Mouse (Mus musculus) brown adipose tissue, adult 24 weeks (tissue): ENCODE data around the gene Pon2. TPM values are rescaled to one million over a fixed set of nuclear protein-coding genes. Genes with fewer than 3 reads are reported as not detected.
A peak's percentile ranks its signal among the peaks of the same experiment; 100 is the strongest.

Source experiments
- H3K27ac ChIP-seq: fragments of 200-500 bp; replicated peaks from 2 replicates; pipeline ENCODE4 v1.5.1; 2012; ENCODE audit warnings: low read depth, mild to moderate bottlenecking, low read length
- H3K4me1 ChIP-seq: fragments of 200-500 bp; 2 replicates; pipeline ENCODE4 v1.6.1; 2012; ENCODE audit warnings: low read length, mixed read lengths; ENCODE audit not compliant: control insufficient read depth, insufficient read depth, insufficient read length
- H3K4me3 ChIP-seq: fragments of 200-500 bp; 2 replicates; pipeline ENCODE4 v1.5.1; 2012; ENCODE audit warnings: low read depth, mild to moderate bottlenecking, low read length, moderate library complexity; ENCODE audit not compliant: insufficient read depth
- polyA plus RNA-seq: library from polyadenylated mRNA; stranded (reverse); fragments of >200 nt; gene quantifications from 2 replicates; pipeline ENCODE4 v1.2.4, GENCODE M21; 2012; ENCODE audit not compliant: missing spikeins, insufficient read depth, insufficient read length

The Pon2 gene
- polyA plus RNA-seq, 1 experiment: 42.4 TPM

DNA sequence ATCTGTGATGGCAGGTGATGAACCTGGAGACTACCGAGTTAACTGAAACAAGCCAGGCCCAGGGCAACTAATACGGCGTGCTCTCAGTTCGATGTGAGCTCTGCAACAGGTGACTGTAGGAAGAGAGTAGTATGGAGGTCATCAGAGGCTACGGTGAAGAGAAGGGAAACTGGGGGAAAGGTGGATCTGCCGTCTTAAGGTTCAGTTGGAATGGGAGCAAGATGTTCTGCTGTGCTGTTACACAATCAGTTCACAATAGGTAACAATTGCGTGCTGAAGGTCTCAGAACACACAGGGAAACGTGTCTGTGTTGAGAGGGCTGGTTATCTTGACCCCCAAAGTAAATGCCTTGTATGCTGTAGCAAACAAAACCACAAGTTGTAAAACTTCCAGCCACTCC lies 6.7 kb upstream of the Pon2 start:
- H3K4me3 ChIP-seq: no peak overlapping the region
- no peak overlapping the region for H3K27ac ChIP-seq
- no peaks in the 10 kb centered on the region for H3K4me1 ChIP-seq

DNA sequence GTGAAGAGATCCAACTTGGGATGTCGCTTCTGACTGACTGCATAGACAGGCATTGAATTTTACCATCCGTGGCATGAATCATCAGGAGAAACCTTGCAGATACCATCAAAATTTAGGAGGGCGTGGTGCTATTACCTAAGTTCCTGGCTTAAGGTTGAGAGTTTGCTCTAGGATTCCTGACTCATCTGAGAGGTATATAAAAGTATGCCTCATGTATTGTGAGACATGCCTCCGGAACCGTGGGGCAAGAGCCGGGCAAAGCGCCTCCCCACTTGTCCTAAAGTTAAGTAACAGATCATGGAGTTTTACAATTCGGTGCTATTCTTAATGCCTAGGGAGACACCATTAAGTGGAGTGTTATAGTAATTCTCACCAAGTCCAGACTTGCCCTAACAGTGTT lies 2.4 kb upstream of the Pon2 start:
- Histone ChIP-seq H3K27ac (no peak overlapping the region), H3K4me3 (no peak overlapping the region)

DNA sequence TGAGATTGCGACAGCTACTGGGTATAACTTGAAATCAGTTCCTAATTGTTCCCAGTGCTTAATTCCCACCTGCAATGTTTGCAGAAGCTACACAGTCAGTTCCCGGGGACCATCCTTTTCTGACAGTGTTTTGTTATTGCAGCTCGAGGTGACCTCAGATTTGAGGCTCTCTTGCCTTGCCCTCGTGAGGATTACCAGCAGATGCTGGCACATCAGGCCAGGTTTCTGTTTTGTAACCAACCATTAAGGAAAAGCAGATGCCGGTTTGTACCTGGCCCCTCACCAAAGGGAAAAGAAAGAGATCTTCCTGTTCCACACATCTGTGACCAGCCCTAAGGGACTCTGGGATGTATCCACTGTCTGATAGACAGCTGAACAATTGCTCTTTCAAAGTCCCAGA lies 1.3 kb upstream of the Pon2 start:
- Histone ChIP-seq H3K4me3 (no peak overlapping the region), H3K4me1 (peaks cover 4% of the 10 kb centered on the region; the same call in 1 of the 2 replicates), H3K27ac (no peak overlapping the region)

More for the DNA sequence above, 2.4 kb upstream of the Pon2 start:
- peaks cover 4% of the 10 kb centered on the region; the same call in 1 of the 2 replicates for H3K4me1 ChIP-seq

DNA sequence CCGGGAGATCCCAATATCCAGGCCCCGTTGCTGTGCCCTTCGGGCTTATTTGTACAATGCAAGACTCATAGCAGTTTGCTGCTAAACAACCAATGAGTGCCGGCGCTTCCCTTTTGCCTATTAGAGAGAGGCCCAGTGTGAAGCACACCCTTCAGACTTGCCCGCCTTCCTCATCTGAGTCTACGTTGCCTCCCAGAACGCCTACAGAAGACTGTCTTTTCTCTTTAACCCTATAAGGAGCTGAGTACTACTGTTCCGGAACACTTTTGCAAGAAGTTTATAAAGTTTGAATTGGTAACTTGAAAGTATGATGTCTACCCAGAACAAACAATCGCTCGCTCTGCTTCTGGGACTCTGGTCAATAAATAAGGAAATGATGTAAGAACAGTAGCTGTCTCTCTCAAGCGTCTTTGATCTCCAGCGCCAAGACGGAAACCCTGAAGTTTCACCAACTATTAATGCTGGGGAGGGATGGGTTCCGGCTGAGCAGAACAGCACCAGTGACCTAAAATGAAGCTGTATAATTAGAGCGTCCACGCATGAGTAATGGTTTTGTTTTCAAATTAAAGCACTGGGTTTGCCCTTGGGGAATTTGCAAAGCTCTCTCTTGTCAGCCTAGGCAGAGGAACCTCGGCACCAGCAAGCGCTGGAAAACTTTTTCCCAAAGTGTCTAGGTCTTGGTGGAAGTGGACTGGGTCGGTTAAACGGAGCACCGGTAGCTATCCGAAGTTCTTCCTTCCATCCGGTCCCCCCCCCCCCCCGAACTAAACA lies 749 bp downstream of the Pon2 start:
- Histone ChIP-seq H3K27ac (peak overlapping the region; percentile 77), H3K4me1 (peaks cover 5% of the 10 kb centered on the region; the same call in 1 of the 2 replicates), H3K4me3 (peak overlapping the region; percentile 80)

DNA sequence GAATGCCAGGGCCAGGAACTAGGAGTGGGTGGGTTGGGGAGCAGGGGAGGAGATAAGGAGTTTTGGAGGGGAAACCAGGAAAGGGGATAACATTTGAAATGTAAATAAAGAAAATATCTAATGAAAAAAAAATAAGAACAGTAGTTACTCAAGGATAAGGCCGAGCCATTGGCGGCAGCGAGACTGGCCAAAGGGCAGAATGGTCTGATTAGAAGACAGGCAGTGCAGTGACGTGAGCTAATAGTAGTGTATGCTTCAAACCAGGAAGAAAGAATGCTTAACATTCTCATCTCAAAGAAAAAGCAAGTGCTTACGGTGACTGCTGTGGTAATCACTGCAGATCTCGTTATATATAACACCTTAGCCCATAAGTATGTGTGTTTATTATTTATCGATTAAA lies 2.2 kb downstream of the Pon2 start:
- H3K4me3 ChIP-seq: no peak overlapping the region
- peaks cover 9% of the 10 kb centered on the region; the same call in 1 of the 2 replicates for H3K4me1 ChIP-seq
- H3K27ac ChIP-seq: no peak overlapping the region

DNA sequence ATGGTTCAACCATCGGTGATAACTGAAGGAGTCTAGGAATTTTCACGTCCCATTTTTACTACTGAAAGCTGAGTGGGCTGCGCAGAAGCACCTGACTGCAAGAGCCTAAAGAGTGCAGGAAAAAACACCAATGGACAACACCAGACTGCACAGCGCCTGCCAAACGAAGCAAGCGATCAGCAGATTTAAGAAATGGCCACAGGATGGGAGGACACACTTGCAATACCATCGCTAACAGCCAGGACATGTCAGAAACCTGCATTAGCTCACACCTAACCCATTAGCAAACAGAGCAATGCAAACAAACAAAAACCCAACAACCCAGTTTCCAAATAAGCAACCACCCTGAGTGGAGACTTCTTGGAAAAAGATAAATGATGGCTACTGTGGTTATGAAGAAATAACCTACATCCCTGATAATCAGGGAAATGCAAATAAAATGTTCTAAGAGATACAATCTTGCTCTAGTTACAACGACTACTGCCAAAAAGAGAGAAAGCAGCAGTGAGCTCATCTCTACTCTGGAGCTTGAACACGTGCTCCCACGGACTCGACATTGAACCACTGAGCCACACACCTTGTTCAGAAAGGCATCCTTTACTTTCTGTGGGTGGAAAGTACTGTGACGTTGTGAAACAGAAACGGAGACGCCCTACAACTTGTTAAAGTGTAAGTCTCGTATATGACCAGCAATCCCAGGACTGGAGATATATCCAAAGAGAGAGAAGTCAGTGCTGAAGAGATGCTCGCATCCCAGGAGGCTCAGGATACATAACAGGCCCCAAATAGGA lies 3.4 kb downstream of the Pon2 start:
- Histone ChIP-seq H3K4me3 (no peak overlapping the region), H3K4me1 (peaks cover 9% of the 10 kb centered on the region; the same call in 1 of the 2 replicates), H3K27ac (no peak overlapping the region)

DNA sequence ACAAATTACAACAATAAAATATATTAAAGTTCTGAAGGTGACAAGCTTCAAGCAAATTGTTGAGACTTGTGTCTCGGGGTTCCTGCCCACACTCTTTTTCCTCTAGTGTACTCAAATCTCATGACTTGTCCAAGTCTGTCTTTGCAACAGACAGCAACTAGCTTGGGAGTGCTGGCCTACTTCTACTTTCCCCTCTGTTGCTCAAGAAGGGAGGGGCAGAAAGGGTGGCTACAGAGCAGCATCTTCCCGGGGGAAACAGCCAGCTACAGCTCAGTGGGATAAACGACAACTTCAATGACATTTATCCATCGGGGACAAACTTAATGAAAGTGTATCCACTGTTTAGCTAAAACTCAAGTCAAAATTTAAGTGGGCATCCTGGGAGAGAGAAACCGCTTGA lies 5.4 kb downstream of the Pon2 start:
- peaks cover 9% of the 10 kb centered on the region; the same call in 1 of the 2 replicates for H3K4me1 ChIP-seq
- H3K27ac ChIP-seq: no peak overlapping the region
- no peak overlapping the region for H3K4me3 ChIP-seq

DNA sequence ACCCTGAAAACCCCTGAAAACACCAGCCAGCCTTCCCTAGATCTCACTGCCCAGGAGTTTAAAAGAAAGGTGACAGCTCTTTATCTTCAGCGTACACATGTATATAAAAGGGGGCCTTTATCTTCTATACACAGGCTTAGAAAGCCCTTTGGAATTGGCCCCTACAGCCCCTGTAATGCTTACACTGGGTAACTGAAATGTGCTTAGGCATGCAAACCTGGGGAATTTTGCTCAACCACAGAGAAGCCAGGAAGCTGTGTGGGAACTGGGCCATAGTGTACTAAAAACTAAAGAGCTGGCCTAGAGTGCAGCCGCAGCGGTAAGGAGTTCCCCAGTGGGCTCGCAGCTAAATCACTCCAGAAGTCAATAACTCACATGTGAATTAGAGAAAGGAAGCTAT lies 6.8 kb downstream of the Pon2 start:
- Histone ChIP-seq H3K4me1 (peaks cover 7% of the 10 kb centered on the region; the same call in 1 of the 2 replicates), H3K4me3 (no peak overlapping the region), H3K27ac (no peak overlapping the region)

DNA sequence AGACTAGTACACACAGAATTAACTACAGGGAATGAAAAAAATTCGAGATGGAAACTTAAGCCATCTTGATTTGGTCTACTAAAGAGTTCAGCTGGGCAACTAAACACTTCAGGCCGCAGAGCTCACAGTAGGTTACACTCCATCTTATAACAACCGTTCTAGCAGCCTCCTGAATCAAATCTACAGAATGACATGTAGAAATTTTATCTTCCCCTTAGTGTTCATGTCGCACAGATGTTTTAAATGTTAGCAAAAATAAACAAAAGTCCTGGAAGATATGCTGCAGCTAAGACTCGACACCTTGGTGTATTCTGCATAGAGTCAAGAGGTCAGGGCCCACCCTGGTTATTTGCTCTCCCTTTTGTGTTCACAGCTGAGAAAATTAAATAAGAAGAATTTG lies 10.3 kb downstream of the Pon2 start:
- no peak overlapping the region for H3K4me3 ChIP-seq
- H3K4me1 ChIP-seq: 0 out of 2 replicates have a peak, but pooled peaks cover 5% of the 10 kb centered on the region
- no peak overlapping the region for H3K27ac ChIP-seq

DNA sequence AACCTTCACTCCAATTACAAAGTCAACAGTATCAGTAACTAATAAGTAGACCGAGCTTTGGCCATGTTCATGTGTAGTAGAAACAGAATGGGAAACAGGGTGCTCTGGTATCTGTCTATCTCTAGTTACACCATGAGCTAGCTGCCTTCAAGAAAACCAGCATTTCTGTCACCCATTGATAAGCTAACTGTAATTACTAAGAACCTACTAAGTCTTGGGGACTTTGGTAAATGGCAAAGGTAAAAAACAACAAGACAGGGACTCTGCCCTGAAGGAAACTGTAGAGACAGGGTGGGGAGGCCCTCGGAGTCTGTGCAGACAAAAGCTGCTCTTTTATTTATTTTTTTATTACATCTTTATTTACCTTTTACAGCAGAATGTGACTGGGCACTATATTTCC lies 10.9 kb downstream of the Pon2 start:
- Histone ChIP-seq H3K4me3 (no peak overlapping the region), H3K27ac (no peak overlapping the region), H3K4me1 (0 out of 2 replicates have a peak, but pooled peaks cover 3% of the 10 kb centered on the region)

DNA sequence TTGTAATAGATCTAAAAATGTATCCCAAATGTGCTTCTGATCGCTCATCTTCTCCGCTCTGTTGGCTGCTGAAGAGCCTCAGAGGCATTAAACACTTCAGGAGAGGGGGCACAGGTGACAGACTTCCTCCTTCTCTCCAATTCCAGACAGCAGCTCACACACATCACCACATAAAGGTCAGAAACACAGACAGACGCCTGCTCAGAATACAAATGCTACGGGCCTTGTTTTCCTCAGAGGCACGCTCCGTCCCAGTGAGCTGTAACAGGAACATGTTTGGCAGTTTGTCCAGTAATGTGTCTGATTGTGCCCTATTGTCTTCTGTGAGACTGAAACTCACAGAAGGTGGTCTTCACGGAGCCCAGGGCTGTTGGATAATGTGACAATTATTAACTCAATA lies 15.8 kb downstream of the Pon2 start:
- no peak overlapping the region for H3K27ac ChIP-seq
- H3K4me3 ChIP-seq: no peak overlapping the region
- no peaks in the 10 kb centered on the region for H3K4me1 ChIP-seq

DNA sequence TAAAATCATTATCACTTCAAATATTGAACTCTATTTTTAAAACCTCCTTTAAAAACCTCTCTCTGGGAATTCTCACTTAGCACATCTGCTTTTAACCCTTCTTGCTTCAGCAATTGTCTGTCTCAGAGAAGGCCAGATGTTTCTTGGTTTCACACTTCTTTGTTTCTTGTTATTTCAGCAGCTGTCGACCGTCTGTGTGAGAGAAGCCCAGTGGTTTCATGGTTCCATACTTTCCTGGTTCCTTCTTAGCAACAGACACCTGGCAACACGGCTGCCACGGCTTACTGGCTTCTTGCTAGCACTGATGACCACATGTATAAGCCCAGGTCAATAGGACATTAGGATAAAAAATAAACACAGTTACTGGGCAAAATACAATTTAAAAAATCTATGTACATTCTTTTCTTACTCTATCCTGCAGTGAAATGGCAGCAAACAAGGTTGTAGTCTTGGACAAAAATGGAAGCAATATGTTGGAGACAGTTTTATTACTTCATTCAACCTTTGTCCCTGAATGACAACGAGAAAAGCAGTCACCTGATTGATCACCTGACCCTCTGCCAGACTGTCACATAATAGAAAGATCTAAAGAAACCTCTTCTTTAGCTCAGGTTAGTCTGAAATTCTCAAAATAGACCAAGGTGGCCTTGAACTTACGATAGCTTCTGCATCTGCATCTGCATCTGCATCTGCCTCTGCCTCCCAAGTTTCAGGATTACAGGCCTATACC lies 17.5 kb downstream of the Pon2 start:
- H3K27ac ChIP-seq: no peak overlapping the region
- no peaks in the 10 kb centered on the region for H3K4me1 ChIP-seq
- H3K4me3 ChIP-seq: no peak overlapping the region

DNA sequence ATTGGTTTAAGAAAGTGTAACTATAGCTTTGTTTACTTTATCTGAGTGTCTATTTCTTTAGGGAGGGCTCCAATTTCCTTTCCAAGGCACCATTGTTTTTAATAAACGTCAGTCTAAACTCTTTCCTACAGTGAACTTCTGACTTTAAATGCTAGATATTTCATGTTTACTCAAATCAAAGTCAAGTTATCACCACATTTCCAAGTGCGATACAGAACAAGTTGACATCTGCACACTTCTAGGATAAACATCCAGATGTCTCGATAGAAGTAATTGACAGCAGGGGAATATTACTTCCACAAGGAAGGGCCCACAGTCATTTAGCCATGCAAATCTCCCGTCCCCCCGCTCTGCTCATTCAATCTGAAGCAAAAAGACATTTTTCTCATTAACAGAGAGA lies 20.3 kb downstream of the Pon2 start:
- Histone ChIP-seq H3K27ac (no peak overlapping the region), H3K4me3 (no peak overlapping the region), H3K4me1 (no peaks in the 10 kb centered on the region)

DNA sequence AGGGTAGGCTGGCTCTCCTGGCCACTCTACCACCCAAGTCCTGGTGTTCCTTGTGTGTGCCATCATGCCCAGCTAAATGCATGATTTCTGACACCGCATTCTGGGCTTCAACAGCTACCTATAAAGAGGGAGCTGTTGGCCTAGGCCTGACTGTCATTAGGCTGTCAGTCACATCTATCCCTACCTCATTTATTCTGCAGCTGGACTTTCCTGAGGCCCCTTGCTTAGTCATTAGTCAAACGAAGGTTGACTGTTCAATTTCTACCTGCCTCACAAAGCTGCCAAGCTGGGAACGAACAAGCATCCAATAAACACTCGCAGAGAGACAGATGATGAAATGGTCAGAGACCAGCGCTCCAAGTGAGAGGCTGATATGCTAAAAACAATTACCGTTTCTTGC lies 28.6 kb downstream of the Pon2 start:
- no peak overlapping the region for H3K4me3 ChIP-seq
- no peak overlapping the region for H3K27ac ChIP-seq
- no peaks in the 10 kb centered on the region for H3K4me1 ChIP-seq

DNA sequence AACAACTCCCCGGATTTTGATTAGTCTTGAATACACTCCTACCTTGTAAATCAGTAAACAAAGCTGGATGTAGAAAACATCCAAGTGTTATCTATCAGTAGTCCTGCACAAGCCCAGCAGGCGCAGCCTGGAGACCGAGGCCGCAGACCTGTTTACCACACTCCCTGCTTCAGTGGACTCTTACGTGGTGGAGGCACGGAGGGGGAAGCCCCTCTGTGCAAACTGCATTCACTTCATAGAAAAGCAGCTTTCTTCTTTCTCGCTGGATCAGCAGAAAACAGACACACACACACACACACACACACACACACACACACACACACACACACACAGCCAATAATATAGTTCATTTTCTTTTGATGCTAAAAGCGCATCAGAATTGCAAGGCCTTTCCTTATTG lies 33.5 kb downstream of the Pon2 start:
- no peak overlapping the region for H3K27ac ChIP-seq
- no peaks in the 10 kb centered on the region for H3K4me1 ChIP-seq
- H3K4me3 ChIP-seq: no peak overlapping the region
